Mouse (Mus musculus) cortical plate, adult 2 months (tissue): ENCODE data around the gene Vmn1r209.

Experiments
- CTCF ChIP-seq: fragments of 200-500 bp; IDR thresholded peaks from 2 replicates; pipeline ENCODE4 v1.5.1; 2011; ENCODE audit warnings: mild to moderate bottlenecking, control low read depth, low read length; ENCODE audit not compliant: insufficient read depth; ENCODE audit errors: extremely low read depth
- POLR2A ChIP-seq: fragments of 200-500 bp; IDR thresholded peaks from 2 replicates; pipeline ENCODE4 v1.6.1; 2011; ENCODE audit warnings: mild to moderate bottlenecking, low read length, control low read depth; ENCODE audit not compliant: insufficient read depth; ENCODE audit errors: extremely low read depth

DNA sequence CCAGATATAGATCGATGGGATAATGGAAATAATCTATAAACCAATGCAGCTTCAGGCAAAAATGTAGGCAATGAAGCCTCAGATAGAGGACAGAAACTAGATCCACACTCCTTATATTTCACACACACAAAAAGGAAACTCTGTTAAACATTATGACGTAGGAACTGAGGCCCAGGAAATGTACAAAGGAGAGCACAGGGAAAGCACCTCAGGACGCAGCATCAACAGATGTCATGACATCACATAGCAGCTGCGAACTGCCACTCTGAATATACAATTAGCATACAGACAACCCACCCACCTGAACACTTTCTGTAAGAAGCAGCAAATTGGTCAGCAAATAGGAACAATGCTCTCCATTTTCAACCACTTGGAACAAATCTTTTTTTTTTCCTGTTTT lies 45.3 kb upstream of the Vmn1r209 start:
- TF ChIP-seq CTCF: no peak
- no peak for TF ChIP-seq POLR2A
